Mouse (Mus musculus): Measurements from ENCODE around the gene Lrrc27. TPM values are rescaled to one million over a fixed set of nuclear protein-coding genes. Genes with fewer than 3 reads are reported as not detected.
A peak's percentile ranks its signal among the peaks of the same experiment; 100 is the strongest.

Lrrc27 gene
- polyA plus RNA-seq, 1 experiment from 2014 or later: 5.1 TPM

- DNase-seq (ENCODE audit: low spot score) (no peak), ATAC-seq (ENCODE audit: low FRiP score, low TSS enrichment) (no peak)
- Histone ChIP-seq H3K9ac (ENCODE audit: low read length) (no peak overlapping the region), H3K9me3 (ENCODE audit: control insufficient read depth, low read length) (no peaks in the 10 kb centered on the region), H3K4me2 (replicated peaks; ENCODE audit: low read depth) (no peak overlapping the region), H3K27me3 (ENCODE audit: control insufficient read depth, insufficient read depth, low read length) (no peaks in the 10 kb centered on the region), H3K4me1 (replicated peaks; ENCODE audit: control insufficient read depth, insufficient read depth) (peaks cover 15% of the 10 kb centered on the region; the same call in 1 of the 2 replicates), H3K27ac (replicated peaks) (no peak overlapping the region), H3K4me3 (ENCODE audit: low read depth, low read length) (no peak overlapping the region), H3K36me3 (ENCODE audit: control insufficient read depth, insufficient read depth, low read length) (no peaks in the 10 kb centered on the region)
- no peak for TF ChIP-seq EP300 (optimal IDR thresholded peaks at IDR 0.05)
- no peak for TF ChIP-seq CTCF (IDR thresholded peaks at IDR 0.05; ENCODE audit: low read depth)
- 39% methylated on average over 10 of the region's 10 CpGs for WGBS
Measured at GRCm38 (mm10) chr7:139275586-139275985, 62.8 kb downstream of the Lrrc27 start.

DNA sequence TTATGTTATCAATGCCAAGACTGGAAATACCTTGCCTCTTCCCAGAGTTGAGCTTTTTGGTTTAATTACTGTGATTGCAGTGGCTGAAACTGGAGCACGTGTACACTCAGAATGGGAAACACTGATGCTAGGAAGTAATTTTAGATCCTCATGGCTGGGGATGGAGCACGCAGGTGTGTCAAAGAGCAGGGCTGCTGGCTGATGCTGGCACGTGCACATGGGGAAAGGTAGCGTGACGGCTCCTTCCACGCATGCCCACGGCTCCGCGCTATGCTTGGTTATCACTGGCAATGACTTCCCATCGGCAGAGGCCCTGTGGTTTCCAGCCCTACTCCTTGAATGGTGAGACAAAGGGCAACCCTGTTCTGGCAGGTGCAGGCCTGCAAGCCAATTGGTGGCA lies 63.4 kb downstream of the Lrrc27 start:
- Histone ChIP-seq H3K36me3 (ENCODE audit: control insufficient read depth, insufficient read depth, low read length) (no peaks in the 10 kb centered on the region), H3K9me3 (ENCODE audit: control insufficient read depth, low read length) (no peaks in the 10 kb centered on the region), H3K27ac (replicated peaks) (no peak overlapping the region), H3K4me2 (replicated peaks; ENCODE audit: low read depth) (no peak overlapping the region), H3K9ac (ENCODE audit: low read length) (0 out of 2 replicates have a peak overlapping the region, but pooled peaks have one; percentile 18), H3K4me1 (replicated peaks; ENCODE audit: control insufficient read depth, insufficient read depth) (peaks cover 19% of the 10 kb centered on the region), H3K27me3 (ENCODE audit: control insufficient read depth, insufficient read depth, low read length) (no peaks in the 10 kb centered on the region), H3K4me3 (ENCODE audit: low read depth, low read length) (no peak overlapping the region)
- no peak for DNase-seq (ENCODE audit: low spot score)
- 85% methylated on average over 10 of the region's 10 CpGs for WGBS
- ATAC-seq (ENCODE audit: low FRiP score, low TSS enrichment): no peak
- TF ChIP-seq EP300 (optimal IDR thresholded peaks at IDR 0.05) (no peak), CTCF (IDR thresholded peaks at IDR 0.05; ENCODE audit: low read depth) (no peak)

GRCm38 (mm10) chr7:139277536-139277935 lies 64.7 kb downstream of the Lrrc27 start:
- DNase-seq (ENCODE audit: low spot score): no peak
- H3K4me2 ChIP-seq (replicated peaks; ENCODE audit: low read depth): no peak overlapping the region
- no peak for ATAC-seq (ENCODE audit: low FRiP score, low TSS enrichment)
- no peaks in the 10 kb centered on the region for H3K36me3 ChIP-seq (ENCODE audit: control insufficient read depth, insufficient read depth, low read length)
- TF ChIP-seq CTCF (IDR thresholded peaks at IDR 0.05; ENCODE audit: low read depth) (no peak), EP300 (optimal IDR thresholded peaks at IDR 0.05) (no peak)
- no peak overlapping the region for H3K4me3 ChIP-seq (ENCODE audit: low read depth, low read length)
- H3K4me1 ChIP-seq (replicated peaks; ENCODE audit: control insufficient read depth, insufficient read depth): peaks cover 13% of the 10 kb centered on the region
- no peak overlapping the region for H3K27ac ChIP-seq (replicated peaks)
- no peaks in the 10 kb centered on the region for H3K9me3 ChIP-seq (ENCODE audit: control insufficient read depth, low read length)
- H3K27me3 ChIP-seq (ENCODE audit: control insufficient read depth, insufficient read depth, low read length): no peaks in the 10 kb centered on the region
- H3K9ac ChIP-seq (ENCODE audit: low read length): no peak overlapping the region
- WGBS: 78% methylated on average over 7 of the region's 7 CpGs

DNA sequence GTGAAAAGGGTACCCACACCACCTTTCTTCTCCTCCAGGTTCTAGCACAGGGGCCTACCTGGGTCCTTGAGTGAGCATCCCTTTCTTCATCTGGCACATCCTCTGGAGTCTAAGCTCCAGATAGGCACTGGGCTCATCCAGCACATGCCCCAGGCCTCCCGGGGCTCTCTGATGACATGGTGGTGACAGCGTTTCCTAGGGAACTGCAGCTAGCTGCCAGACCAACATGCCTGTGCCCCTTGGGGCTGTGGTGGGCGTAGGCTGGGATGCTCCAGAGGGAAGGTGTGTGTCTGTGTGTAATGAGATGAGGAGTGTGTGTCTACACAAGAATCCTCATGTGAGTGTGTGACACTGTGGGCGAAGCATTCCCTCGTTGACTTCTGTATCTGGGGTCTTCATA lies 66.8 kb downstream of the Lrrc27 start:
- H3K36me3 ChIP-seq (ENCODE audit: control insufficient read depth, insufficient read depth, low read length): no peaks in the 10 kb centered on the region
- DNase-seq (ENCODE audit: low spot score) (no peak), ATAC-seq (ENCODE audit: low FRiP score, low TSS enrichment) (no peak)
- H3K4me1 ChIP-seq (replicated peaks; ENCODE audit: control insufficient read depth, insufficient read depth): peaks cover 4% of the 10 kb centered on the region
- WGBS: 77% methylated on average over 5 of the region's 5 CpGs
- no peaks in the 10 kb centered on the region for H3K9me3 ChIP-seq (ENCODE audit: control insufficient read depth, low read length)
- no peaks in the 10 kb centered on the region for H3K27me3 ChIP-seq (ENCODE audit: control insufficient read depth, insufficient read depth, low read length)
- no peak overlapping the region for H3K4me3 ChIP-seq (ENCODE audit: low read depth, low read length)
- H3K27ac ChIP-seq (replicated peaks): no peak overlapping the region
- TF ChIP-seq CTCF (IDR thresholded peaks at IDR 0.05; ENCODE audit: low read depth): no peak
- TF ChIP-seq EP300 (optimal IDR thresholded peaks at IDR 0.05): no peak
- H3K4me2 ChIP-seq (replicated peaks; ENCODE audit: low read depth): no peak overlapping the region
- no peak overlapping the region for H3K9ac ChIP-seq (ENCODE audit: low read length)

DNA sequence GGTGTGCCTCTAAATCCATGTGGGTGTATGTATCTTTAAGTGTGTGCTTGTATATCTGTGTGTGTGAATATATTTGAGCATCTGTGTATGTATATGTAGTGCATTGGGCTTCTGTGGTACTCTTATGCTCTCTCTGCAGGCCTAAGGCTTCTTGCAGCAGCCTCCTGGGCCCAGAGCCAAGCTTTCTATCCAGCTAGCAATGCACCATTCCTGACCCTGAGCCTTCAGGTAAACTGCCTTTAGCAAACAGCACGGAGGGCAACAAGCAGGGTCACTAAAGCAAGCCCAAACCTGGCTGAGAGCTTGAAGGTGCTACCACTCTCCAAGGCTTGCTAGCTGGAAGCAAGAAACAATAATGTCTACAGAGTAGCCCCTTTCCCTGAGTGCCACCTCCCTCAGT lies 67.3 kb downstream of the Lrrc27 start:
- Histone ChIP-seq H3K27me3 (ENCODE audit: control insufficient read depth, insufficient read depth, low read length) (no peaks in the 10 kb centered on the region), H3K27ac (replicated peaks) (peak overlapping the region; percentile 83), H3K4me2 (replicated peaks; ENCODE audit: low read depth) (no peak overlapping the region), H3K9me3 (ENCODE audit: control insufficient read depth, low read length) (no peaks in the 10 kb centered on the region), H3K9ac (ENCODE audit: low read length) (no peak overlapping the region), H3K4me1 (replicated peaks; ENCODE audit: control insufficient read depth, insufficient read depth) (peaks cover 4% of the 10 kb centered on the region), H3K4me3 (ENCODE audit: low read depth, low read length) (no peak overlapping the region), H3K36me3 (ENCODE audit: control insufficient read depth, insufficient read depth, low read length) (no peaks in the 10 kb centered on the region)
- DNase-seq (ENCODE audit: low spot score) (peak; percentile 58), ATAC-seq (ENCODE audit: low FRiP score, low TSS enrichment) (peak; percentile 15; the same call in 1 of the 2 replicates)
- TF ChIP-seq EP300 (optimal IDR thresholded peaks at IDR 0.05): no peak
- no peak for TF ChIP-seq CTCF (IDR thresholded peaks at IDR 0.05; ENCODE audit: low read depth)
- WGBS: 23% methylated on average over 1 of the region's 1 CpGs

GRCm38 (mm10) chr7:139281195-139281594 lies 68.4 kb downstream of the Lrrc27 start:
- Histone ChIP-seq H3K4me1 (replicated peaks; ENCODE audit: control insufficient read depth, insufficient read depth) (peaks cover 6% of the 10 kb centered on the region), H3K4me2 (replicated peaks; ENCODE audit: low read depth) (no peak overlapping the region), H3K4me3 (ENCODE audit: low read depth, low read length) (no peak overlapping the region), H3K9me3 (ENCODE audit: control insufficient read depth, low read length) (no peaks in the 10 kb centered on the region), H3K27ac (replicated peaks) (peak overlapping the region; percentile 83), H3K27me3 (ENCODE audit: control insufficient read depth, insufficient read depth, low read length) (no peaks in the 10 kb centered on the region), H3K36me3 (ENCODE audit: control insufficient read depth, insufficient read depth, low read length) (no peaks in the 10 kb centered on the region), H3K9ac (ENCODE audit: low read length) (no peak overlapping the region)
- TF ChIP-seq CTCF (IDR thresholded peaks at IDR 0.05; ENCODE audit: low read depth) (no peak), EP300 (optimal IDR thresholded peaks at IDR 0.05) (no peak)
- DNase-seq (ENCODE audit: low spot score) (peak; percentile 89), ATAC-seq (ENCODE audit: low FRiP score, low TSS enrichment) (peak; percentile 87)
- WGBS: 25% methylated on average over 2 of the region's 2 CpGs
